Mouse (Mus musculus) lung, postnatal 0 days (tissue): ENCODE results near the gene Chtop.

ENCODE experiments used
- CTCF ChIP-seq: IDR thresholded peaks from 2 replicates; pipeline ENCODE4 v1.5.1; 2016; ENCODE audit warnings: antibody characterized with exemption, mild to moderate bottlenecking
- EP300 ChIP-seq: IDR thresholded peaks from 2 replicates; pipeline ENCODE4 v1.6.1; 2016; ENCODE audit warnings: antibody characterized with exemption, mild to moderate bottlenecking, control low read depth

GRCm38 (mm10) chr3:90505216-90505615 lies 4.1 kb downstream of the Chtop start:
- TF ChIP-seq EP300, result no peak
- no peak for TF ChIP-seq CTCF
